Mouse (Mus musculus) kidney, embryonic 15.5 days (tissue): ENCODE measurements at regions not wholly inside any gene's neighbourhood (a gene's known extent, or its start where the extent isn't known, plus 50 kb on each side); places are given as distances from the start of the nearest gene placed in this dataset.
A peak's percentile ranks its signal among the peaks of the same experiment; 100 is the strongest.

Experiments
- ATAC-seq: fragments of 200-750 bp; cut with Nextera tagmentation; replicated peaks from 2 replicates; pipeline ENCODE4 v1.8.0; 2017; ENCODE audit warnings: moderate TSS enrichment; ENCODE audit not compliant: low FRiP score
- H3K27ac ChIP-seq: fragments of 300-500 bp; sonication (generic); 2 replicates; pipeline ENCODE4 v1.5.1; 2015; ENCODE audit warnings: mild to moderate bottlenecking, inconsistent platforms
- H3K27me3 ChIP-seq: fragments of 300-500 bp; sonication (generic); 2 replicates; pipeline ENCODE4 v1.6.1; 2015; ENCODE audit warnings: inconsistent platforms
- H3K36me3 ChIP-seq: fragments of 300-500 bp; sonication (generic); 2 replicates; pipeline ENCODE4 v1.6.1; 2015; ENCODE audit warnings: inconsistent platforms
- H3K4me1 ChIP-seq: fragments of 300-500 bp; sonication (generic); 2 replicates; pipeline ENCODE4 v1.6.1; 2015; ENCODE audit warnings: inconsistent platforms
- H3K4me2 ChIP-seq: fragments of 300-500 bp; sonication (generic); 2 replicates; pipeline ENCODE4 v1.6.1; 2015; ENCODE audit warnings: moderate library complexity, mild to moderate bottlenecking, inconsistent platforms
- H3K4me3 ChIP-seq: fragments of 300-500 bp; sonication (generic); replicated peaks from 2 replicates; pipeline ENCODE4 v1.5.1; 2015; ENCODE audit warnings: mild to moderate bottlenecking, inconsistent platforms
- H3K9ac ChIP-seq: fragments of 300-500 bp; sonication (generic); 2 replicates; pipeline ENCODE4 v1.6.1; 2015; ENCODE audit warnings: mild to moderate bottlenecking, inconsistent platforms
- H3K9me3 ChIP-seq: fragments of 300-500 bp; sonication (generic); replicated peaks from 2 replicates; pipeline ENCODE4 v1.6.1; 2016; ENCODE audit warnings: inconsistent platforms
- WGBS: fragments of 180-500 bp; shearing (Covaris S2); methylation state at CpG from one replicate; pipeline ENCODE4 v1.1.7; 2015; ENCODE audit warnings: mixed read lengths; 5-methylcytosine and 5-hydroxymethylcytosine counted together

DNA sequence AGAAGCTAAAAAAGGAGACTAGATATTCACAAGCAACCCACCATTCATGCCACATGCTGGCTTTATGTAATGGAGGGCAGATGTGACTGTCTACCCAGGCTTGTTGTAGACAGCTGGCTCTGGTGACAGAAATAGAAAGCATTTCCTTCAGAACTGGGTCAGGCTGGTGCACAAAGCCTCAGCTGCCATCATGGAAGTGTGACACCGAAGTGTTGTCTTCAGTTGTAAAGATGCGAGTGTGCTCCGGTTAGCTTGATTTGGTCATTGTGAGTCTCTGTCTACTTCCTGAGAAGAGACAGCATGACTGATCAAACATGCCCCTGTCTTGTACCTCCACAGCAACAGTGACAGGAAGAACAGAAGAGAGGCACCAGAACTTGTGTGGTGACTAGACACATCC, 77.7 kb upstream of the Itga6 start:
- H3K36me3 ChIP-seq, result no peaks in the 10 kb centered on the region
- no peak for ATAC-seq
- H3K4me3 ChIP-seq, result no peak overlapping the region
- no peak overlapping the region for H3K9ac ChIP-seq
- H3K27me3 ChIP-seq, result no peaks in the 10 kb centered on the region
- no peak overlapping the region for H3K4me2 ChIP-seq
- no peaks in the 10 kb centered on the region for H3K9me3 ChIP-seq
- WGBS, result 84% methylated on average over 3 of the region's 3 CpGs
- H3K27ac ChIP-seq, result no peak overlapping the region
- peaks cover 7% of the 10 kb centered on the region; the same call in 1 of the 2 replicates for H3K4me1 ChIP-seq

DNA sequence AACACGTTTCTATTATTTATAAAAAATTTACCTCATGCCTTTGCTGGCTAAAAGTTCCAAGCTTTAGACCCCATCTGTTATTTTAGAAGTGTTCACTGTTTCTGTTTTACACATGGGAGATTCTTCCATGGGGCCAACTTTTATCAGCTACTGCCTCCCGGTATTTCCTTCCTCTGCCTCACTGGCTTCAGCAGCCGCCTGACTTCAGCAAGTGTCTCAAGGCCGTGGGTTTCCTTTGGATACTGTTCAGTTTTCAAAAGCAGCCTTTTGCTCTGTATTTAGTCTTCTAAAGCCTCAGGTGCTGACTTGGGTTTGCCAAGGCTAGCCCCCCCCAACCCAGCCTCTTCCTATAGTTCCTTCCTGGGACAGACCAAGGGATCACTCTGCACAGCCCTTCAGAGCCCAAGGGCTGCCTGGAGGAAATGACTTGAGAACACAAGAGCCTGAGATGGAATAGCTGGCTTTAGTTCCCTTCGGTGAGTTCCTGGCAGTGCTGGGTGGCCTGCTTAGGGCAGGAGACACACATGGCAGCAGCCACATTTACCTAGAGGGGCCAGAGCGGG, 75.1 kb upstream of the Itga6 start:
- H3K9me3 ChIP-seq, result no peaks in the 10 kb centered on the region
- H3K4me1 ChIP-seq, result peaks cover 29% of the 10 kb centered on the region
- ATAC-seq, result no peak
- no peak overlapping the region for H3K4me2 ChIP-seq
- no peaks in the 10 kb centered on the region for H3K36me3 ChIP-seq
- H3K4me3 ChIP-seq, result no peak overlapping the region
- H3K9ac ChIP-seq, result no peak overlapping the region
- H3K27me3 ChIP-seq, result no peaks in the 10 kb centered on the region
- peak overlapping the region; percentile 83 for H3K27ac ChIP-seq
- WGBS, result 75% methylated on average over 6 of the region's 6 CpGs

DNA sequence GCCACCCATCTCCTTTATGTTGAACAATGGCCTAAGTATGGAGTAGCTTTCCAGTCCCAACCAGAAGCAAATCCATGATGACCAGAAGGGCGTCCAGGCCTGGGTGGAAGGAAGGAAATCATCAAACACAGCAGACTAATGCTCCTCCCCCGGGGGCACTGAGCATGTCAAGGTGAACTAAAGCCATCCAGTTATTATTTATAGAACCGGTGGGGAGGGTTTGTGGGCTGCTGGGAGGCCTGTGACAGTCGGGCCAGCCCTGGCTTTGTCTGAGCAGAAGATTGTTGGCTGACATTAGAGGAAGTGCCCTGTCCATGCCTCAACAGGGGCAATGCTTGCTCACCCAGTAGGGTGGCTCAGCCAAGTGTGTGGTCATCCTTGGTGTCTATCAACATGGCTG, 74.5 kb upstream of the Itga6 start:
- H3K27me3 ChIP-seq, result no peaks in the 10 kb centered on the region
- no peak for ATAC-seq
- WGBS, result 57% methylated on average over 4 of the region's 4 CpGs

DNA sequence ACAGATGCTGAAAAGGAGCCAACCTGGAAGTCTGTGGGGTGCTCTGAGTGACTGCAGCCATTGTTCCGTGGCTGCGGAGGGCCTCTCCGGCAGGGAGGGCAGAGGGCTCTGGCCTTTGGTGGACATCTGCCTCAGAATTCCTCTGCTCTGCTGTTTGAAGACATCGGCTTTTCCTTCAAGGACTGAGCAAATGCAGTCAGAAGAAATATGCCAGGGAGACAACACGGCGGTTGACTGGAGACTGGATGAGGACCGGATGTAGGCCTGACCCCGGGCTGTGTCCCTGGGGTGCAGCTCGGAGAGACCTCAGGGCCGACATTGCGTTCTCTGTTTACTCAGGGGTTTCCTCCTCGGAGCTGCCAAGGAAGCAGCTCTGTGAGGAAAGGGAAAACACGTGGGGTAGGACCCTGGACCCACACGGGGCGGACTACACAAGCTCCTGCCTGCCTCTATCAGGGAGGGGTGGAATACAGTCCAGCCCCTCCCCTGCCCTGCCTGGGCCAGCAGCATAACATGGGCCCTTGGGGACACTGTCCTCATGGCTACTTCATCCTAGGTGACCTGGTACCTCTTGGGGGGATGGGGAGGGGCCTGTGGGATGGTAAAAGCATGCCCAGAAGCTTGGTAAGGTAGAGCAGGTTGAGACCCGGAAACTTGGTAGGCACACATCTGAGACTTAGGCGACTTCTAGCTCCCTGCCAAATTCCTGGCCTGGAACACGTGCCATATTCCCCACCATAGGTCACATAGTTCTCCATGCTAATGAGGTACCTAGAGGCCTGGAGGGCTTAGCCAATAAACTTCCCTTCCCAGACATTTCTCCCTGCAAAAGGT, 72.1 kb upstream of the Itga6 start:
- Histone ChIP-seq H3K36me3 (no peaks in the 10 kb centered on the region), H3K4me3 (no peak overlapping the region), H3K27ac (peak overlapping the region; percentile 77), H3K9ac (no peak overlapping the region), H3K27me3 (no peaks in the 10 kb centered on the region), H3K4me2 (no peak overlapping the region), H3K9me3 (no peaks in the 10 kb centered on the region), H3K4me1 (peaks cover 30% of the 10 kb centered on the region)
- WGBS, result 44% methylated on average over 18 of the region's 18 CpGs
- peak; percentile 66 for ATAC-seq

More for the DNA sequence above, 74.5 kb upstream of the Itga6 start:
- Histone ChIP-seq H3K4me2 (no peak overlapping the region), H3K9ac (no peak overlapping the region), H3K9me3 (no peaks in the 10 kb centered on the region), H3K4me3 (no peak overlapping the region), H3K27ac (peak overlapping the region; percentile 83; the same call in 1 of the 2 replicates), H3K36me3 (no peaks in the 10 kb centered on the region), H3K4me1 (peaks cover 30% of the 10 kb centered on the region)

DNA sequence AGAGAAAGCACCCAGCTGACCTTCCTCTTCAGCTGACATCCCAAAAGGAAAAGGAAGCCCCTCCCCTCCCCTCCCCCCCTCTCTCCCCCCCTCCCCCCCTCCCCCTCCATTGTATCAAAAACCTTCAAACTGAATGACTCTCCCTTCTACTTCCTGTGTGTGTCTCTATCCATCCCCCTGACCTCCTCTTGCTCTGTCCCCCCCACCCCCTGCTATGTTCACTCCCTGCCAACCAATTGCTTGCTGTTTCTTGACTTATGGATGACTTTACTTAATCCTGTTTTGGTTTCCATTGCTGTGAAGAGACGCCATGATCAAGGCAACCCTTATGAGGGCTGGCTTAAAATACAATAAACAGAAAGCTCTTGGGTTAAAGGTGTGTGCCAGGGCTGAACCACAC, 64.7 kb upstream of the Itga6 start:
- H3K4me3 ChIP-seq, result no peak overlapping the region
- no peak overlapping the region for H3K4me2 ChIP-seq
- WGBS, result 41% methylated on average over 1 of the region's 1 CpGs
- H3K9ac ChIP-seq, result no peak overlapping the region
- H3K27me3 ChIP-seq, result no peaks in the 10 kb centered on the region
- ATAC-seq, result no peak
- H3K4me1 ChIP-seq, result no peaks in the 10 kb centered on the region
- no peak overlapping the region for H3K27ac ChIP-seq
- H3K9me3 ChIP-seq, result no peaks in the 10 kb centered on the region
- H3K36me3 ChIP-seq, result no peaks in the 10 kb centered on the region

DNA sequence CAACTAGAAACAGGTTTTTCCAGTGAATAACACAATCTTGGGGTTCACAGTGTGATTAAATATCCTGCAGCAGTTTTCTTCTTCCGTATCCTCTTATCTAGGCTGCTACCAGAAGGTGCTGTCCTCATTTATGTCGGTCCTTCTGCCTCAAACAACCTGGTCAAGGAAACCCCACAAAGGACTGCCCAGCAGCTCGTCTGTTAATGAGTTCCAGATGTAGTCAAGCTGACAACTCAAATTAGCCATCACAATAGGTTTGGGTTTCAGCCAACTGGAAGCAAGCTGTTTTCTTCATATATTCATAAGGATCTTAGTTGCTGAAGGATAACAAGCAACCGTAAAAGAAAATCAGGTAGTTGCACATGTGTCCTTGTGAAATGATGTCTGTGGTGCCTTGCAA, 64.3 kb upstream of the Itga6 start:
- Histone ChIP-seq H3K4me1 (no peaks in the 10 kb centered on the region), H3K9me3 (no peaks in the 10 kb centered on the region), H3K4me2 (no peak overlapping the region), H3K36me3 (no peaks in the 10 kb centered on the region), H3K27me3 (no peaks in the 10 kb centered on the region), H3K4me3 (no peak overlapping the region), H3K27ac (no peak overlapping the region), H3K9ac (no peak overlapping the region)
- no peak for ATAC-seq
- WGBS, result 56% methylated on average over 4 of the region's 4 CpGs

DNA sequence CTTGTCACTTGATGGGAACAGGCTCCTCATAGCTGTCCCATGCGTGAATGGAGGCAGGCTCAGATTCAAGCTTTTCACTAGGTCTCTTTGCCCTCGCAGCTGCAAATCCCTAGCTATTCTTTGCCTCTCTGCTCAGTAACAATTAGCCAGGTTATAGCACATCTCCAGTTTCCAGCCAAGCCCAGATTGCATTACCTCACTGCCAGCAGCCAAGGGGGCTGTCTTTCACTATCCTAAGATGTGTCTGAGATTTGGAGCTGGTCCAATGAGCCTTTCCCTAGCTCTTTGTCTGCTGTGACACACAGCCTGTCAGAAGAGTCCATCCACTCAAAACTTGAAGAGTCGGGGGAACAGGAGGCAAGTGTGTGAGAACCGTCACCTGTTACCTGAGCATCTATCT, 62.0 kb upstream of the Itga6 start:
- Histone ChIP-seq H3K9me3 (no peaks in the 10 kb centered on the region), H3K36me3 (no peaks in the 10 kb centered on the region), H3K27me3 (no peaks in the 10 kb centered on the region), H3K4me1 (no peaks in the 10 kb centered on the region), H3K27ac (no peak overlapping the region), H3K4me2 (no peak overlapping the region), H3K9ac (no peak overlapping the region), H3K4me3 (no peak overlapping the region)
- ATAC-seq, result no peak
- WGBS, result 77% methylated on average over 4 of the region's 4 CpGs

DNA sequence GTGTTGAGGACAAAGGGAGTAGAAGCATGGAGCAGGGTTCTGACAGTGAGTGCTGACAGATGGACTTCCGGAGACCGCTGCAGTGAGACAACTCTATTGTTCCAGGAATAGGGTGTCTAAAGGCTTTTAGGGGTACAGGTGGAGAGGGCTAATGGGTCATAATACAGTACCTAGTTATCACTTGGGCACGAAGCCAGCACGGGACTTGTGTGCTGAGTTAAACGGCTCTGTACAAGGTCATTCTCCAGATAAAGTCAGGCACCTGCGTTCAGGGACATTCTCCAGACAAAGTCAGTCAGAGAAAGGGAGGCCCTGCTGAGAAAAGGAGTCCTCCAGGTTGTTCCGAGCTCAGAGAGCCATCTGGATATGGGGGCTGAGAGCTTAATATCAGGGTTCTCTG, 60.2 kb upstream of the Itga6 start:
- ATAC-seq, result no peak
- Histone ChIP-seq H3K4me1 (peaks cover 3% of the 10 kb centered on the region), H3K27me3 (no peaks in the 10 kb centered on the region), H3K4me3 (no peak overlapping the region), H3K36me3 (no peaks in the 10 kb centered on the region), H3K9ac (no peak overlapping the region), H3K9me3 (no peaks in the 10 kb centered on the region), H3K27ac (no peak overlapping the region), H3K4me2 (no peak overlapping the region)
- 73% methylated on average over 7 of the region's 7 CpGs for WGBS

DNA sequence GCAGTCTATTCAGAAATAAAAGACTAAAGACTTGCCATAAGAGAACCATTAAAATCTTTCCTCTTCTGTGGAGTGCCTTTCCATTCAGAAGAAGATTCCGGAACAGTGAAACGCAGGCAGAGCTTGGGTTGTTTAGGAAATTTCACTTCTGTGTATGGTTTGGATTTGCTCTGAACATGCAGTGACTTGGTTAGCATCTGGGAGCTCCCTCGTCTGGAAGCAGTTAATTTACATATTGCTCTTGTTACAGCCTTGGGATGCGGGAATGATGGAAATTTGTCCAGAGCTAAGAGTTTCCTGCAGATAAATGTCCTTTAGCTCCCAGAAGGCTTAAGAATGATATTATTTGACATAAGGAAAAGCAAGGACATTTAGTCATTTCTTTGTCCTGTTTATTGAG, 56.4 kb upstream of the Itga6 start:
- 87% methylated on average over 4 of the region's 4 CpGs for WGBS
- no peak for ATAC-seq
- Histone ChIP-seq H3K36me3 (no peaks in the 10 kb centered on the region), H3K4me1 (peaks cover 13% of the 10 kb centered on the region), H3K4me3 (no peak overlapping the region), H3K27me3 (no peaks in the 10 kb centered on the region), H3K9ac (no peak overlapping the region), H3K27ac (no peak overlapping the region), H3K9me3 (no peaks in the 10 kb centered on the region), H3K4me2 (no peak overlapping the region)

DNA sequence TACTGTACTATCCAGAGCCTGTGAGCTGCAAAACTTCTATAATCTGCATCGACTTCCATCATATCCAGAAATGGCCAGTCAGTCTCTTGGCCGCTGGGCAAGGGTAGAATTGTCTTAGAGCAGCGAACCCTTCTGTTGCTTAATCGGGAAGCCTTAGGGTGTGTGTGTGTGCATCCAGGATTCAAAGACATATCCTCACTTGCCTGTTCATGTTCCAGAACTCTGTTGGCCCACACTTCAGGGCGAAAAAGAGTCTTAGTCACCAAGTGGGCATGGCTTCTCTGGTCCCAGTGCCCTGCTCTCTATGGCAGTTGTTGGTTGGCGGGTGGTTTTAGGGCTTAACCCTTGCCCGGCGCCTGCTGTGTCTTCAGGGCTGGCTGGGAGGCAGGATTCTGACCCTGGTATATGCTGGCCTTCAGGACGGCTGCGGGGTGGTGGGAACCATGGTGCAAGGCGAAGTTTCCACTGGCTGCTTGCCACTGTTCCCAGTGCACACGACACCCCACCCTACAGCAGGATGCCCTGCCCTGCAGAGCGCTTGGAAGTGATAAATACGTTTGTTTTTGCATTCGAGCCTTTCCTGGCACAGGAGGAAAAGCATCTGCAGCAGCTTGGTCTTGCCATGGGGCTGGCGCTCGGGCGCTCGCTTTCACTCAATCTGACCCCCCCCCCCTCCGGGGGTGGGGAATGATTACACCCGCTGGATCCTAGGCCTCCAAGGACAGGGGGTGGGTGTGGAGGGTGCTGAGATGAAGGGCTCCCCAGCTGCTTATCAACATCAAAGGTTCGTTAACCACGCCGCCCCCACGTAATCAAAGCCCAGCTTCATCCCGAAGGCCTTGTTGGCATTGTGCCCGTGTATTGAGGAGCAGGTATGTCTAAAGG, 54.9 kb upstream of the Itga6 start:
- WGBS, result 46% methylated on average over 27 of the region's 27 CpGs
- Histone ChIP-seq H3K4me2 (peak overlapping the region; percentile 42), H3K27me3 (no peaks in the 10 kb centered on the region), H3K4me3 (no peak overlapping the region), H3K4me1 (peaks cover 13% of the 10 kb centered on the region), H3K27ac (no peak overlapping the region), H3K9me3 (no peaks in the 10 kb centered on the region), H3K9ac (no peak overlapping the region), H3K36me3 (no peaks in the 10 kb centered on the region)
- ATAC-seq, result peak; percentile 58; the same call in 1 of the 2 replicates

DNA sequence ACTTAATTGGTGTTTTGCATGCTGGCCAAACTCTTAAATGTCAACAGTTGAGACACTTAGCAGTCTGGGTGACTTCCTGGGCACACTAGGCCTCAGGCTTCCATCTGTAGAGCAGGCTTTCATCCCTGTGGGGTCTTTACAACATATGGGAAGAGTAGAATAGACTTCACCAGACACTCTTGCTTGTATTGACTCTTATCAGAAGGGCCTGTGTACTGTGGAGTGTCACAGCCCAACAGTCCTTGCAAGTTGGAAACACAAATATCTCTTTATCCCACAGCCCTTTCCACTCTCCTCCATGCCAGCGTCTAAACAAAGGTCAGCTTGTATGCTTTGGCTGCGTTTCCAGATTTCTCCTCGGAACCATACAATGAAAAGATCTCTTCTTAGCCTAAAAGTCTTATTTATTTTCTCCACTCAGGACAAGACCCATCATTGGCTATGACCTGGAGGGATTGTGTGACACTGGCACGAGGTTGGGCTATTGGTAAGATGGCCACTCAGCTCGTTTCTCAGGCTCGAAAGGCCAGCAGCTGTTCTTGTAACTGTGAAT, 50.6 kb upstream of the Itga6 start:
- Histone ChIP-seq H3K9ac (no peak overlapping the region), H3K4me1 (peaks cover 30% of the 10 kb centered on the region), H3K4me2 (no peak overlapping the region), H3K27ac (no peak overlapping the region), H3K36me3 (no peaks in the 10 kb centered on the region), H3K9me3 (no peaks in the 10 kb centered on the region), H3K4me3 (no peak overlapping the region), H3K27me3 (no peaks in the 10 kb centered on the region)
- 68% methylated on average over 6 of the region's 6 CpGs for WGBS
- ATAC-seq, result no peak
